Mouse (Mus musculus) liver, postnatal 0 days (tissue): ENCODE results near the gene Rnf168. TPM values are rescaled to one million over a fixed set of nuclear protein-coding genes. Genes with fewer than 3 reads are reported as not detected.
A peak's percentile ranks its signal among the peaks of the same experiment; 100 is the strongest.
"Not testable (repeated sequence)": the region's sequence is repeated elsewhere in the genome, so short reads cannot be mapped to it uniquely, and the experiment has no call there.

Experiments used
- ATAC-seq: fragments of 200-750 bp; cut with Nextera tagmentation; 2 replicates; pipeline ENCODE4 v1.8.0; 2017; ENCODE audit warnings: mild to moderate bottlenecking, moderate library complexity
- DNase-seq: peaks from one replicate; pipeline ENCODE4 v3.0.0-alpha.2; 2016
- H3K27ac ChIP-seq: fragments of 300-500 bp; sonication (generic); 2 replicates; pipeline ENCODE4 v1.5.1; 2014; ENCODE audit warnings: antibody characterized with exemption, moderate library complexity, mild to moderate bottlenecking, low read depth
- H3K27me3 ChIP-seq: fragments of 300-500 bp; sonication (generic); 2 replicates; pipeline ENCODE4 v1.6.1; 2014; ENCODE audit warnings: low read length, control low read depth, mixed read lengths; ENCODE audit not compliant: insufficient read depth
- H3K36me3 ChIP-seq: fragments of 300-500 bp; sonication (generic); replicated peaks from 2 replicates; pipeline ENCODE4 v1.6.1; 2014; ENCODE audit warnings: mild to moderate bottlenecking, control low read depth, low read length, moderate library complexity, mixed read lengths; ENCODE audit not compliant: insufficient read depth
- H3K4me1 ChIP-seq: fragments of 300-500 bp; sonication (generic); 2 replicates; pipeline ENCODE4 v1.6.1; 2014; ENCODE audit warnings: antibody characterized with exemption, mild to moderate bottlenecking, control low read depth; ENCODE audit not compliant: insufficient read depth
- H3K4me2 ChIP-seq: fragments of 300-500 bp; sonication (generic); 2 replicates; pipeline ENCODE4 v1.6.1; 2014; ENCODE audit warnings: low read depth, mild to moderate bottlenecking, low read length, moderate library complexity, mixed read lengths
- H3K4me3 ChIP-seq: fragments of 300-500 bp; sonication (generic); 2 replicates; pipeline ENCODE4 v1.5.1; 2014; ENCODE audit warnings: low read depth, low read length
- H3K9ac ChIP-seq: fragments of 300-500 bp; sonication (generic); replicated peaks from 2 replicates; pipeline ENCODE4 v1.6.1; 2014; ENCODE audit warnings: mild to moderate bottlenecking, moderate library complexity
- H3K9me3 ChIP-seq: fragments of 300-500 bp; sonication (generic); 2 replicates; pipeline ENCODE4 v1.6.1; 2016; ENCODE audit warnings: mild to moderate bottlenecking, control low read depth, low read length, mixed read lengths
- CTCF ChIP-seq: sonication (generic); IDR thresholded peaks from 2 replicates; pipeline ENCODE4 v1.5.1; 2016; ENCODE audit warnings: antibody characterized with exemption, low read depth
- EP300 ChIP-seq: IDR thresholded peaks from 2 replicates; pipeline ENCODE4 v1.6.1; 2016; ENCODE audit warnings: antibody characterized with exemption, low read depth, mild to moderate bottlenecking
- WGBS: fragments of 180-500 bp; shearing (Covaris S2); extraction: QIAGEN DNeasy Blood & Tissue Kit; methylation state at CpG from one replicate; pipeline ENCODE4 v1.1.7; 2014; ENCODE audit not compliant: insufficient replicate concordance; 5-methylcytosine and 5-hydroxymethylcytosine counted together
- polyA plus RNA-seq: library from polyadenylated mRNA; unstranded; fragments of >200 nt; fragmentation: Nextera tagmentation; extraction: Ambion mirVana; gene quantifications from 2 replicates; pipeline ENCODE4 v1.2.1, GENCODE M21; 2015

Gene Rnf168
- polyA plus RNA-seq = 8.7 and 10.7 TPM in 2 replicates

DNA sequence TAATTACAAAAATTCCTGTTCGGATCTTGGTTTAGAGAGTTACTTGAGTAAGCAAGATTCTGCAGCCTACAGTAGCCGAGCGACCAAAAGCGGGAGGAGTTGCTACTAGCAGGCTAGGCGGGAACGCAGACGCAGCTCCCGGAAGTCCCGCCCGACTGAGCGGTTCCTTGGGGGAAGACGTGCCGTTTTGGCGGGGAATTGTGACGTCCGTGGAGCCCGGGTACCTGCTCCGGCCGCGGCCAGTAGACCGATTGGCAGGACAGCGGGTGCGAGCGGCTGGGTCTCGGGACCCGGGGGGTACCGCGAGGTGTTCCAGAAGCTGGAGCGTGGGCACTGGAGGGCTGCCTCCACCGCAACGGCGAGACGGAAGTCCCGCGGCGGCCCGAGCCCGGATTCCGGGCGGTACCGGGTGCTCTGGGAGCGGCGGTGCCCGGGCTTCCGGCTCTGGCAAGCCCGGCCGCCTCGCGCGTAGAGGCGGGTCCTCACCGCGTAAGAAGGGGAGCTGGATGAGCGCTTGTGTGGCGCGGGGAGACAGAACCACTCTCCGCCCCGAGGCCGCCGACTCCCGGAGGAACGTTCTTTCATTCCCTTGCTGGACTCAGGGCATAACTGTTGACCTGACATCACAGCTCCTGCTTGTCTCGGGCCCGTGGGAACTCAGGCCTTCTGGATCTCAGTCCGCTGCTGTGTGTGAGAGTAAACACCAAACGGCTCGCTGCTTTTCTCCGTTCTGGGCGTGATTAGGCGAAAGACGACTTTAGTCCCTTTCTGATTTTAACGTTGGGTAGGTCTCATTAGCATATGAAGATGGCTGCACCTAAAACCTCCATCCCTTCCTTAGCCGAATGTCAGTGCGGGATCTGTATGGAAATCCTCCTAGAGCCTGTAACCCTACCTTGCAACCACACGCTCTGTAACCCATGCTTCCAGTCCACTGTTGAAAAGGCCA lies at the start of gene Rnf168:
Gene Rnf168 (plus strand): TSS at position 152 of the 949 bp plus-strand sequence.
- Histone ChIP-seq H3K4me1 (peaks cover 23% of the 10 kb centered on the region; the same call in 1 of the 2 replicates), H3K9me3 (no peaks in the 10 kb centered on the region), H3K27ac (peak within 1 kb of the TSS; percentile 98), H3K36me3 (peaks cover 2% of the 10 kb centered on the region; the same call in 1 of the 2 replicates), H3K27me3 (no peaks in the 10 kb centered on the region), H3K4me3 (peak within 1 kb of the TSS; percentile 95), H3K9ac (peak within 1 kb of the TSS; percentile 93), H3K4me2 (peak within 1 kb of the TSS; percentile 80)
- DNase-seq (peak; percentile 93), ATAC-seq (peak; percentile 92)
- TF ChIP-seq EP300 (peak; percentile 43; the same call in 1 of the 2 replicates), CTCF (no peak)
- under 1% methylated on average over 75 of the region's 75 CpGs for WGBS

- peaks cover 21% of the 10 kb centered on the region for H3K36me3 ChIP-seq
- H3K4me3 ChIP-seq, H3K27me3 ChIP-seq, ATAC-seq, H3K27ac ChIP-seq, H3K9ac ChIP-seq, H3K4me1 ChIP-seq, H3K9me3 ChIP-seq, DNase-seq, H3K4me2 ChIP-seq: not testable (repeated sequence)
- WGBS = 74% methylated on average over 3 of the region's 3 CpGs
These were observed 45.2 kb upstream of the Rnf168 start for GRCm38 (mm10) chr16:32232050-32232449.

- Histone ChIP-seq H3K4me2 (no peak overlapping the region), H3K36me3 (peaks cover 26% of the 10 kb centered on the region), H3K4me1 (peaks cover 4% of the 10 kb centered on the region), H3K27me3 (no peaks in the 10 kb centered on the region), H3K9ac (no peak overlapping the region), H3K4me3 (no peak overlapping the region), H3K27ac (no peak overlapping the region), H3K9me3 (no peaks in the 10 kb centered on the region)
- 86% methylated on average over 19 of the region's 19 CpGs for WGBS
- no peak for TF ChIP-seq CTCF
- no peak for TF ChIP-seq EP300
- no peak for ATAC-seq
- no peak for DNase-seq
These were observed 39.2 kb upstream of the Rnf168 start for GRCm38 (mm10) chr16:32237930-32238680.

DNA sequence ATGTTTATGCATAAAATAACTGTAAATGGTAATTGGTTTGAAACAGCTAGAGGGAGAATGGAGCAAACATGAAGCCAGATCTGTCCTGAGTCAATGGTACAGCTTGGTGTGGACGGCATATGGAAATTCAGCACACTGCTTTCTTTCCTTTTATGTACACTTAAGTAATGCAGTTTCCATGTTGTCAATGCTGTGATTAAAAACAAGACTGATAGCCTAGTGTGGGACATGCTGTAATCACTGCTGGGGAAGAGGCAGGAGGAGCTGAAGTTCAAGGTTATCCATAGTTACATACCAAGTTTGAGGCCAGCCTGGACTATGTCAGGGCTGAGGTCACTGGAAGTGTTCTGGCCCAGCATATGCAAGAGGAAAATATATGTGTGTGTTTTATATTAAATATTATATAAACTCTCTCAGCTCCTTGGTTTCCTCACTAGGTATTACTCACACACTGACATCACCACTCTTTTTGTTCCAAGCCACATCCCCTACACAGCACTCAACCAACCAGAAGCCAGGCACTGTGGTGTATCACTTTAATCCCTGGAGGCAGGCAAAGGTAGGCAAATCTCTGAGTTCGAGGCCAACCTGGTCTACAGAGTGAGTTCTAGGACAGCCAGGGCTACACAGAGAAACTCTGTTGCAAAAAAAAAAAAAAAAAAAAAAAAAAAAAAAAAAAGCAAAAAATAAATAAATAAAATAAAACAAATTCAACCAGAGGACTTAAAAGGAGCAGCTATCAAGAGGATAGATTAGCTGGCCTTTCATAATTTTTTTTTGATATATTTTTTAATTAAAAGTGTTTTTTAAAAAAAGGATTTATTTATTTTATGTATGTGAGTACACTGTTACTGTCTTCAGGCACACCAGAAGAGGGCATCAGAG lies 37.6 kb upstream of the Rnf168 start:
- TF ChIP-seq EP300 = no peak
- TF ChIP-seq CTCF = no peak
- Histone ChIP-seq H3K9ac (no peak overlapping the region), H3K4me2 (no peak overlapping the region), H3K4me1 (peaks cover 9% of the 10 kb centered on the region), H3K27me3 (no peaks in the 10 kb centered on the region), H3K4me3 (no peak overlapping the region), H3K9me3 (no peaks in the 10 kb centered on the region), H3K36me3 (peaks cover 16% of the 10 kb centered on the region), H3K27ac (0 out of 2 replicates have a peak overlapping the region, but pooled peaks have one; percentile 22)
- DNase-seq (no peak), ATAC-seq (peak; percentile 56)
- 72% methylated on average over 2 of the region's 2 CpGs for WGBS

GRCm38 (mm10) chr16:32243901-32244300 lies 33.4 kb upstream of the Rnf168 start:
- Histone ChIP-seq H3K9ac (no peak overlapping the region), H3K4me3 (no peak overlapping the region), H3K4me1 (peaks cover 22% of the 10 kb centered on the region), H3K9me3 (no peaks in the 10 kb centered on the region), H3K27me3 (no peaks in the 10 kb centered on the region), H3K27ac (no peak overlapping the region), H3K4me2 (no peak overlapping the region; the same call in 1 of the 2 replicates), H3K36me3 (no peaks in the 10 kb centered on the region)
- ATAC-seq (no peak), DNase-seq (no peak)
- TF ChIP-seq EP300 (no peak), CTCF (no peak)
- 87% methylated on average over 3 of the region's 3 CpGs for WGBS
